Mouse (Mus musculus): ENCODE results near the gene Mtif2.

The Mtif2 gene

GRCm38 (mm10) chr11:29560452-29560851 is 34.2 kb downstream of the Mtif2 start:
- no peak for DNase-seq (ENCODE audit: low spot score)

GRCm38 (mm10) chr11:29560990-29561389 is 34.8 kb downstream of the Mtif2 start:
- no peak for DNase-seq (ENCODE audit: low spot score)

- no peak for DNase-seq (ENCODE audit: low spot score)
These were observed 37.2 kb downstream of the Mtif2 start for GRCm38 (mm10) chr11:29563406-29563805.

GRCm38 (mm10) chr11:29571536-29571935 is 45.3 kb downstream of the Mtif2 start:
- DNase-seq (ENCODE audit: low spot score) = no peak

GRCm38 (mm10) chr11:29572656-29573055 is 46.4 kb downstream of the Mtif2 start:
- no peak for DNase-seq (ENCODE audit: low spot score)

GRCm38 (mm10) chr11:29579610-29580009 is 53.4 kb downstream of the Mtif2 start:
- no peak for DNase-seq (ENCODE audit: low spot score)

Measured in urinary bladder, postnatal 14 days (tissue).